Mouse (Mus musculus): Measurements from ENCODE around the gene Adam12.

GRCm38 (mm10) chr7:134151330-134151729, 80.6 kb downstream of the Adam12 start:
- no peak for TF ChIP-seq CTCF (IDR thresholded peaks at IDR 0.05; ENCODE audit: extremely low read depth, insufficient read length, insufficient replicate concordance, low read depth, low read length)
- TF ChIP-seq POLR2A (IDR thresholded peaks at IDR 0.05; ENCODE audit: low read depth, low read length): no peak
